Mouse (Mus musculus) kidney, adult 2 months (tissue): Measurements from ENCODE around the gene Khdc1a.

Experiments
- CTCF ChIP-seq: fragments of 200-500 bp; conservative IDR thresholded peaks from 2 replicates; pipeline ENCODE4 v1.5.1; 2011; ENCODE audit warnings: low read depth, mild to moderate bottlenecking, control low read depth, low read length, moderate library complexity, mixed read lengths; ENCODE audit not compliant: insufficient read depth, insufficient read length
- POLR2A ChIP-seq: fragments of 200-500 bp; IDR thresholded peaks from one replicate; pipeline ENCODE4 v1.6.1; 2011; ENCODE audit warnings: low read depth, low read length, control low read depth

- TF ChIP-seq CTCF (no peak), POLR2A (no peak)
These were observed 8.7 kb upstream of the Khdc1a start for GRCm38 (mm10) chr1:21340745-21341144.
